Mouse (Mus musculus) ES-E14 (cell line): ENCODE data around the gene Slc16a3. TPM values are rescaled to one million over a fixed set of nuclear protein-coding genes. Genes with fewer than 3 reads are reported as not detected.

Experiments
- DNase-seq: peaks from one replicate; pipeline ENCODE4 v3.0.0-alpha.2; 2013; ENCODE audit warnings: low read depth, low spot score
- H3K27ac ChIP-seq: 2 replicates; pipeline ENCODE4 v1.5.1; 2012; ENCODE audit warnings: low read depth, mild to moderate bottlenecking, low read length, moderate library complexity, mixed read lengths; ENCODE audit not compliant: poor library complexity, insufficient read depth, severe bottlenecking
- H3K36me3 ChIP-seq: 2 replicates; pipeline ENCODE4 v1.6.1; 2012; ENCODE audit warnings: mild to moderate bottlenecking, low read length, moderate library complexity, mixed read lengths; ENCODE audit not compliant: control insufficient read depth, poor library complexity, insufficient read depth, severe bottlenecking
- H3K4me1 ChIP-seq, 2 experiments: fragments of 150-350 bp in 1 of 2; sonication (generic) in 1 of 2; 2 replicates each; pipeline ENCODE4 v1.6.1; 2012; ENCODE audit warnings: low read length in 2 of 2, mild to moderate bottlenecking in 1 of 2, mixed read lengths in 1 of 2; ENCODE audit not compliant: control insufficient read depth in 2 of 2, insufficient read depth in 2 of 2, poor library complexity in 1 of 2
- H3K4me3 ChIP-seq, 2 experiments: fragments of 150-350 bp in 1 of 2; sonication (generic) in 1 of 2; 2 replicates each; pipeline ENCODE4 v1.5.1; 2012; ENCODE audit warnings: low read length in 2 of 2, low read depth in 1 of 2, mild to moderate bottlenecking in 1 of 2, mixed read lengths in 1 of 2; ENCODE audit not compliant: insufficient read depth in 1 of 2, poor library complexity in 1 of 2, severe bottlenecking in 1 of 2
- H3K9ac ChIP-seq: 2 replicates; pipeline ENCODE4 v1.6.1; 2012; ENCODE audit warnings: low read depth, mild to moderate bottlenecking, low read length, mixed read lengths; ENCODE audit not compliant: poor library complexity, insufficient read depth, severe bottlenecking
- H3K9me3 ChIP-seq: fragments of 150-350 bp; sonication (generic); 2 replicates; pipeline ENCODE4 v1.6.1; 2012; ENCODE audit warnings: low read depth, mild to moderate bottlenecking, low read length; ENCODE audit not compliant: control insufficient read depth, insufficient read depth
- CHD2 ChIP-seq: IDR thresholded peaks from 2 replicates; pipeline ENCODE4 v1.6.1; 2014; ENCODE audit warnings: mild to moderate bottlenecking, low read depth, low read length, inconsistent platforms
- HCFC1 ChIP-seq: IDR thresholded peaks from 2 replicates; pipeline ENCODE4 v1.6.1; 2012; ENCODE audit warnings: low read length, inconsistent platforms, borderline replicate concordance; ENCODE audit not compliant: insufficient read depth
- MAFK ChIP-seq: IDR thresholded peaks from 2 replicates; pipeline ENCODE4 v1.6.1; 2014; ENCODE audit warnings: mild to moderate bottlenecking, low read depth, low read length, inconsistent platforms; ENCODE audit not compliant: insufficient read depth
- ZC3H11A ChIP-seq: IDR thresholded peaks from 2 replicates; pipeline ENCODE4 v1.6.1; 2012; ENCODE audit warnings: low read depth, mild to moderate bottlenecking, inconsistent platforms, low read length, borderline replicate concordance
- ZNF384 ChIP-seq: IDR thresholded peaks from 2 replicates; pipeline ENCODE4 v1.6.1; 2012; ENCODE audit warnings: low read depth, low read length, inconsistent platforms
- in situ Hi-C, 2 experiments: fragments of 600-800 bp; cut with MboI; formaldehyde crosslinking; loops; one replicate each; pipeline ENCODE4 v1.15.1; 2025; ENCODE audit warnings: low sequenced_read_pairs in 2 of 2, inconsistent platforms in 1 of 2; ENCODE audit not compliant: unreplicated experiment in 2 of 2
- total RNA-seq: library from RNA; depleted of rRNA; stranded (reverse); fragments of 300-350 nt; gene quantifications from 2 replicates; pipeline ENCODE4 v1.2.3, GENCODE M21; 2012

The Slc16a3 gene
- total RNA-seq, 1 experiment: 261 TPM

GRCm38 (mm10) chr11:120954936-120955335, 6.7 kb downstream of the Slc16a3 start:
- Histone ChIP-seq H3K9ac (no peak overlapping the region), H3K9me3 (no peaks in the 10 kb centered on the region), H3K27ac (no peak overlapping the region), H3K4me1 (peaks cover 5 to 52% of the 10 kb centered on the region in 2 experiments), H3K4me3 (no peak overlapping the region), H3K36me3 (peaks cover 48% of the 10 kb centered on the region)
- in situ Hi-C loops: no loop called here
- DNase-seq: no peak
- TF ChIP-seq ZNF384 (no peak), MAFK (no peak), CHD2 (no peak), HCFC1 (no peak), ZC3H11A (no peak)

GRCm38 (mm10) chr11:120955701-120956100, 7.4 kb downstream of the Slc16a3 start:
- DNase-seq: no peak
- Histone ChIP-seq H3K4me1 (peaks cover 5 to 47% of the 10 kb centered on the region in 2 experiments), H3K27ac (no peak overlapping the region), H3K9ac (no peak overlapping the region), H3K4me3 (no peak overlapping the region), H3K9me3 (no peaks in the 10 kb centered on the region), H3K36me3 (peaks cover 51% of the 10 kb centered on the region)
- in situ Hi-C loops: no loop called here
- TF ChIP-seq ZC3H11A: no peak
- TF ChIP-seq CHD2: no peak
- no peak for TF ChIP-seq ZNF384
- no peak for TF ChIP-seq MAFK
- no peak for TF ChIP-seq HCFC1

GRCm38 (mm10) chr11:120957052-120957451, 8.8 kb downstream of the Slc16a3 start:
- Histone ChIP-seq H3K27ac (no peak overlapping the region), H3K36me3 (peaks cover 50% of the 10 kb centered on the region)
- in situ Hi-C loops: no loop called here

GRCm38 (mm10) chr11:120957731-120958257, 9.5 kb downstream of the Slc16a3 start:
- in situ Hi-C loops: no loop called here
- TF ChIP-seq CHD2: no peak
- no peak for TF ChIP-seq MAFK
- TF ChIP-seq ZNF384: no peak
- H3K4me3 ChIP-seq: 0 out of 4 replicates have a peak overlapping the region, but pooled peaks of 1 of the 2 experiments have one; percentile 8
- H3K4me1 ChIP-seq: peaks cover 5 to 33% of the 10 kb centered on the region in 2 experiments
- no peak for DNase-seq
- H3K9ac ChIP-seq: no peak overlapping the region
- no peaks in the 10 kb centered on the region for H3K9me3 ChIP-seq
- peaks cover 54% of the 10 kb centered on the region for H3K36me3 ChIP-seq
- H3K27ac ChIP-seq: no peak overlapping the region

More at GRCm38 (mm10) chr11:120957052-120957451, 8.8 kb downstream of the Slc16a3 start:
- Histone ChIP-seq H3K4me1 (peaks cover 5 to 38% of the 10 kb centered on the region in 2 experiments), H3K4me3 (no peak overlapping the region), H3K9me3 (no peaks in the 10 kb centered on the region), H3K9ac (no peak overlapping the region)
- no peak for DNase-seq
- TF ChIP-seq HCFC1 (no peak), CHD2 (no peak), ZC3H11A (no peak), MAFK (no peak), ZNF384 (no peak)
